Mouse (Mus musculus): ENCODE measurements around the gene Tssc4. TPM values are rescaled to one million over a fixed set of nuclear protein-coding genes. Genes with fewer than 3 reads are reported as not detected.

The Tssc4 gene
- total RNA-seq, 2 experiments from 2014 or later = 41.1 to 50.0 TPM

Other genes starting within 250 kb of the Tssc4 start
- 1 to 10 TPM in 1 of 2 experiments, under 1 TPM in 1; 0.62 to 2.1 TPM for gene Th, start 138.1 kb upstream of the Tssc4 start, total RNA-seq (2021)
- gene Ascl2, start 100.0 kb upstream of the Tssc4 start, total RNA-seq (2021) = not detected
- under 1 TPM in 1 of 2 experiments, not detected in 1; 0.30 TPM for gene Tspan32, start 64.2 kb upstream of the Tssc4 start, total RNA-seq (2021)
- 100 to 1,000 TPM; 367 to 400 TPM for gene Cd81, start 16.5 kb upstream of the Tssc4 start, total RNA-seq (2021)
- under 1 TPM in 1 of 2 experiments, not detected in 1; 0.19 TPM for gene Trpm5, start 25.4 kb downstream of the Tssc4 start, total RNA-seq (2021)
- 1 to 10 TPM in 1 of 2 experiments, under 1 TPM in 1; 0.91 to 1.7 TPM for gene Kcnq1, start 37.1 kb downstream of the Tssc4 start, total RNA-seq (2021)